Mouse (Mus musculus): ENCODE data around the gene Hand1. TPM values are rescaled to one million over a fixed set of nuclear protein-coding genes. Genes with fewer than 3 reads are reported as not detected.
A peak's percentile ranks its signal among the peaks of the same experiment; 100 is the strongest.

The Hand1 gene
- total and polyA plus RNA-seq, 3 experiments, result not detected

DNA sequence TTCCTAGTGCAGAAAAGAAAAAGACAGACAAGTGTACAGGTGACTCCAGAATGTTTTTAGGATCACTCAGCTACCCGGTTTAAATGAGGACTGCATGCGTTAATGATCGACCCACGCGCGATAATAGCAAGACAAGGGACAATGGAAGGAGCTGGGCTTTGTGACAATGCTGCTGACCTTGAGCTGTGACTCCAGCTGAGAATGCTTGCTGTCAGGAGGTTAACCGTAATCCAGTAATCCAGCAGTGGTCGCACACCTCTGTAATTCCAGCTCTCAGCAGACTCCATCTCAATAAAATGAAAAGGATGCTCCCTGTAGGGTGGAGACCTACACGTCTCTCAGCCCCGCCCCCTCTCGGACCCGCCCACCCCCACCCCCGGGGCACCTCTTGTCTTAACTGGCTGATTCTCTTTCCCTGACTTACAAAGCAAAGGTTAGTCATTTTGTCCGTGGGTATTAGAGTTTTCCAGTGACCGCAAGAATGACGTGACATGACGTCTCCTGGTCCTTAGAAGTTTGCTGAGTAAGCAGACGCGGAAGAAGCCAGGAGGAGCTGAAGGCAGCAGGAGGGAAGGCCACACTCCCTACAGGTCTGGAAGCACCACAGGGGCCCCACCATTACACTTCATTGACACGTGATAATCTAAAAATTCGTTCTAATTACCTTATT, 41.6 kb downstream of the Hand1 start:
- DNase-seq, result no peak
- WGBS, result 27% methylated on average over 21 of the region's 21 CpGs
- intact Hi-C loops (cut with DNase I), result no loop called here
- Histone ChIP-seq H3K4me1 (ENCODE audit: control insufficient read depth, insufficient read depth, low read length) (no peaks in the 10 kb centered on the region), H3K27me3 (ENCODE audit: control insufficient read depth, insufficient read depth, low read length) (no peaks in the 10 kb centered on the region), H3K27ac (no peak overlapping the region), H3K79me2 (replicated peaks; ENCODE audit: control insufficient read depth, insufficient read depth, low read length) (no peaks in the 10 kb centered on the region), H3K36me3 (ENCODE audit: control insufficient read depth, insufficient read depth, low read length) (no peaks in the 10 kb centered on the region), H3K9ac (ENCODE audit: low read depth, low read length) (no peak overlapping the region), H3K4me3 (no peak overlapping the region)
- no peak for TF ChIP-seq POLR2A (IDR thresholded peaks at IDR 0.05; ENCODE audit: insufficient read depth, low read depth, low read length)

DNA sequence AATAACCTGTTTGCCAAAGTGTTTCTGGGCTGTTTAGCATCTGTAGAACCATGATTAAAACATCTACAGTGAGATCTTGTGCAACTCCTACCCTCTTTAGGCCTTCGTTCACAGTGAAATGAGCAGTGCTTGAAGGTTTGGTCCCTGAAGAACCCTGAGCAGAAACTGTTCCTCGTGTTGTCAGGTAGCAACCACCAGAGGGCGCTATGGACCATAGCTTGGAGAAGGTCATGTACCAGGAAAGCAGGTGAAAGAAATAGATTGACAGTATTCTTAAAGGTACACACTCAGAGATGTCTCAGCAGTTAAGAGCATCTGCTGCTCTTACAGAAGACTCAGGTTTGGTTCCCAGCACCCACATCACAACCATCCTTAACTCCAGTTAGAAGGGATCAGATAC, 44.7 kb downstream of the Hand1 start:
- intact Hi-C loops (cut with DNase I), result loop anchor here (1.0 kb wide), 1 partner anchor 146 kb away; no protein-coding TSS in a partner anchor
- Histone ChIP-seq H3K4me1 (ENCODE audit: control insufficient read depth, insufficient read depth, low read length) (no peaks in the 10 kb centered on the region), H3K27ac (no peak overlapping the region), H3K36me3 (ENCODE audit: control insufficient read depth, insufficient read depth, low read length) (no peaks in the 10 kb centered on the region), H3K9ac (ENCODE audit: low read depth, low read length) (no peak overlapping the region), H3K27me3 (ENCODE audit: control insufficient read depth, insufficient read depth, low read length) (no peaks in the 10 kb centered on the region), H3K4me3 (no peak overlapping the region), H3K79me2 (replicated peaks; ENCODE audit: control insufficient read depth, insufficient read depth, low read length) (no peaks in the 10 kb centered on the region)
- WGBS, result 38% methylated on average over 3 of the region's 3 CpGs
- TF ChIP-seq CTCF (IDR thresholded peaks at IDR 0.05) (peak; percentile 90), EP300 (IDR thresholded peaks at IDR 0.05; ENCODE audit: insufficient read depth, low read depth, low read length) (no peak)
- DNase-seq, result peak; percentile 36 to 66

DNA sequence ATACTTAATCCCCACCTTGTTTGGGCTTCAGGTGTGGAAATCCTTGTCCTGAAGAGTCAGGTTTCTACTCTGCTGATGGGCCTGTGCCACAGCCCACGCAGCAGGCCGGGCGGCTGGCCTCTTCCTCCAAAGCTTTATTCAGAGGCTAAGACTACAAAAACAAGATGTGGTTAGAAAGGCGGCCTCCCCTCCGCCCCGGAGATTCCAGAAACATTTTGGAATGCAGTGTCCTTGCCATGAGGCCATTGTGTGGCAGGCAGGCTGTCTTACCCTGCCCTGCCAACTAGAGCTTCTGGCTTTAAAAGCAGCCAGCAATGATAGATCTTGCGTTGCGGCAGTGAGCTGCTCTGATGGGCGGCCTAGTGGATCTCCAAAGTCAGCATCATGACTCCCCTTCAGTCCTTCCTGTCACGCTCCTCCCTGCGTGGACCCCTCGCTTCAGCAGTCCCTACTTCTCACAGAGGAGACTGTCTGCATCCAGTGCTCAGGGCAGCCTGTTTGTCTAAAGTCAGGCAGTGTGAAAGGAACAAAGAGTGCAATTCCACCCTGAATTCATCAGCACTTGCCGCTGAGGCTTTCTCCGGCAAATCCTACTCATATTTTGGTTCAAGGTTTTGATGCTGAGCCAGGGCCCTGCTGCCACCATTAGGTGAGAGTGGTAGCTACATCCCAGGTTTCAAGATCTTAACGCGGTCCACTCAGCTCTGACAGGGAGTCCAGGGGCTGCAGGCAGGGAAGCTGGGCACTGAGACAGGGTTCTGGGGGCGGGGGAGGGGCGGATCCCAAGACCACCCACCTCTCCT, 45.8 kb downstream of the Hand1 start:
- WGBS, result 52% methylated on average over 18 of the region's 18 CpGs
- Histone ChIP-seq H3K36me3 (ENCODE audit: control insufficient read depth, insufficient read depth, low read length) (no peaks in the 10 kb centered on the region), H3K27ac (no peak overlapping the region), H3K79me2 (replicated peaks; ENCODE audit: control insufficient read depth, insufficient read depth, low read length) (no peaks in the 10 kb centered on the region), H3K27me3 (ENCODE audit: control insufficient read depth, insufficient read depth, low read length) (no peaks in the 10 kb centered on the region), H3K4me1 (ENCODE audit: control insufficient read depth, insufficient read depth, low read length) (no peaks in the 10 kb centered on the region), H3K4me3 (no peak overlapping the region), H3K9ac (ENCODE audit: low read depth, low read length) (no peak overlapping the region)
- intact Hi-C loops (cut with DNase I), result no loop called here
- TF ChIP-seq CTCF (IDR thresholded peaks at IDR 0.05) (peak; percentile 54), EP300 (IDR thresholded peaks at IDR 0.05; ENCODE audit: insufficient read depth, low read depth, low read length) (no peak)
- no peak for DNase-seq

DNA sequence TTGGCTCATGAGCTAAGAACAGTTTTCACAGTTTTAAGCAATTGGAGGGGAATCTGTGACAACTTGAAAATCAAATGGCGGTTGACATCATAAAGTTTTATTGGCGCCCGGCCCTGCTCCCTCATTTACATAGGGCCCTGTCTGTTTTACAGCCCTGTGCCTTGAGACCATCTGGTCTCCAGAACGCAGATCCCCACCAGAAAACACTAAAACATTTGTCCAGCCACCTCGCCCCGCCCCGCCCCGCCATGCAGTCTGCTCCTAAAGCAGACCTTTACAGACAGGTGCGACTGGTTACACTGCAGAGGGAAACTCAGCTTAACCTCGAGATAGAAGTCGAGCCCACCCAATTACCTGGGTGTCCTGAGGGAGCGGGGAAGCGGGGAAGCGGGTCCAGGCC, 52.8 kb downstream of the Hand1 start:
- no peak for TF ChIP-seq EP300 (IDR thresholded peaks at IDR 0.05; ENCODE audit: insufficient read depth, low read depth, low read length)
- TF ChIP-seq POLR2A (IDR thresholded peaks at IDR 0.05; ENCODE audit: insufficient read depth, low read depth, low read length), result no peak
- no peak for TF ChIP-seq CTCF (IDR thresholded peaks at IDR 0.05)
- no peaks in the 10 kb centered on the region for H3K27me3 ChIP-seq (ENCODE audit: control insufficient read depth, insufficient read depth, low read length)
- H3K4me3 ChIP-seq, result no peak overlapping the region
- H3K9ac ChIP-seq (ENCODE audit: low read depth, low read length), result no peak overlapping the region
- H3K79me2 ChIP-seq (replicated peaks; ENCODE audit: control insufficient read depth, insufficient read depth, low read length), result no peaks in the 10 kb centered on the region
- no peak overlapping the region for H3K27ac ChIP-seq
- WGBS, result 93% methylated on average over 14 of the region's 14 CpGs
- H3K36me3 ChIP-seq (ENCODE audit: control insufficient read depth, insufficient read depth, low read length), result no peaks in the 10 kb centered on the region
- DNase-seq, result no peak
- intact Hi-C loops (cut with DNase I), result no loop called here
- H3K4me1 ChIP-seq (ENCODE audit: control insufficient read depth, insufficient read depth, low read length), result peaks cover 7% of the 10 kb centered on the region

Other genes with a start within 250 kb of the Hand1 start
- gene Galnt10, start 187.4 kb downstream of the Hand1 start, total RNA-seq (2021), result 1 to 10 TPM; 5.6 to 8.7 TPM
- 5.2 and 5.5 TPM in 2 replicates for gene Galnt10, start 187.4 kb downstream of the Hand1 start, polyA plus RNA-seq (2012; rRNA removed)
- 10 to 100 TPM; 43.2 to 49.2 TPM for gene Sap30l, start 31.2 kb downstream of the Hand1 start, total RNA-seq (2021)
- gene Sap30l, start 31.2 kb downstream of the Hand1 start, polyA plus RNA-seq (2012; rRNA removed), result 18.8 and 21.2 TPM in 2 replicates
- 10 to 100 TPM; 57.4 to 63.4 TPM for gene Larp1, start 176.2 kb upstream of the Hand1 start, total RNA-seq (2021)
- gene Larp1, start 176.2 kb upstream of the Hand1 start, polyA plus RNA-seq (2012; rRNA removed), result 26.5 and 35.7 TPM in 2 replicates